Mouse (Mus musculus) G1E (cell line): ENCODE measurements around the gene Thap4. TPM values are rescaled to one million over a fixed set of nuclear protein-coding genes. Genes with fewer than 3 reads are reported as not detected.

Experiments used
- ATAC-seq: 2 replicates; pipeline ENCODE4 v1.8.0; 2016; ENCODE audit warnings: mild to moderate bottlenecking; ENCODE audit not compliant: insufficient number of reproducible peaks, poor library complexity, low FRiP score, severe bottlenecking; ENCODE audit errors: extremely low read depth
- DNase-seq: peaks from one replicate; pipeline ENCODE4 v3.0.0; 2012; ENCODE audit warnings: low spot score
- H3K27me3 ChIP-seq: 2 replicates; pipeline ENCODE4 v1.6.1; 2012; ENCODE audit warnings: mild to moderate bottlenecking, low read length, inconsistent platforms; ENCODE audit not compliant: insufficient read depth
- H3K36me3 ChIP-seq: replicated peaks from 2 replicates; pipeline ENCODE3; 2012; ENCODE audit warnings: mild to moderate bottlenecking, inconsistent platforms
- H3K4me1 ChIP-seq: 2 replicates; pipeline ENCODE4 v1.6.1; 2012; ENCODE audit warnings: low read depth, low read length, inconsistent platforms, mixed read lengths; ENCODE audit not compliant: insufficient read depth
- H3K4me3 ChIP-seq: 2 replicates; pipeline ENCODE4 v1.5.1; 2012; ENCODE audit warnings: low read depth, mild to moderate bottlenecking, inconsistent platforms, low read length, moderate library complexity, mixed read lengths
- H3K9me3 ChIP-seq: replicated peaks from 2 replicates; pipeline ENCODE4 v1.6.1; 2012; ENCODE audit warnings: inconsistent platforms
- CTCF ChIP-seq: IDR thresholded peaks from 2 replicates; pipeline ENCODE4 v1.5.1; 2012; ENCODE audit warnings: low read depth, low read length, inconsistent platforms, mixed read lengths
- GATA1 ChIP-seq: IDR thresholded peaks from 2 replicates; pipeline ENCODE4 v1.6.1; 2012; ENCODE audit warnings: borderline replicate concordance, low read length, inconsistent platforms, mixed read lengths
- GATA2 ChIP-seq: IDR thresholded peaks from 2 replicates; pipeline ENCODE4 v1.6.1; 2012; ENCODE audit warnings: low read depth, low read length, inconsistent platforms, borderline replicate concordance
- POLR2AphosphoS5 ChIP-seq: IDR thresholded peaks from 2 replicates; pipeline ENCODE4 v1.6.1; 2012; ENCODE audit warnings: low read depth, low read length, inconsistent platforms; ENCODE audit not compliant: insufficient replicate concordance
- TAL1 ChIP-seq: conservative IDR thresholded peaks from 2 replicates; pipeline ENCODE4 v1.6.1; 2012; ENCODE audit warnings: low read depth, low read length, inconsistent platforms, mixed read lengths
- polyA plus RNA-seq: library from polyadenylated mRNA; stranded (reverse); fragments of >175 nt; gene quantifications from 2 replicates; pipeline ENCODE4 v1.2.3, GENCODE M21; 2012
- total RNA-seq, 2 experiments: library from RNA; stranded (forward) in 1 of 2; stranded (reverse) in 1 of 2; fragments of 200-1000 nt in 1 of 2; fragments of >200 nt in 1 of 2; fragmentation: Nextera tagmentation in 1 of 2; gene quantifications; 2 replicates each; pipeline ENCODE4 v1.2.3; 2014 to 2017

The Thap4 gene
- total and polyA plus RNA-seq, 3 experiments: 27.9 to 71.1 (median 39.4) TPM

- H3K4me1 ChIP-seq: peaks cover 66% of the 10 kb centered on the region
- ATAC-seq: no peak
Observed at GRCm38 (mm10) chr1:93795886-93796285, 41.2 kb upstream of the Thap4 start.

GRCm38 (mm10) chr1:93794526-93794925 lies 39.9 kb upstream of the Thap4 start:
- Histone ChIP-seq H3K9me3 (no peaks in the 10 kb centered on the region), H3K36me3 (peaks cover 98% of the 10 kb centered on the region), H3K4me3 (no peak overlapping the region), H3K4me1 (peaks cover 59% of the 10 kb centered on the region), H3K27me3 (no peaks in the 10 kb centered on the region)
- DNase-seq (no peak), ATAC-seq (no peak)
- TF ChIP-seq POLR2AphosphoS5: no peak
- TF ChIP-seq TAL1: no peak
- no peak for TF ChIP-seq CTCF

More at GRCm38 (mm10) chr1:93795886-93796285, 41.2 kb upstream of the Thap4 start:
- TF ChIP-seq CTCF: no peak
- no peak for TF ChIP-seq TAL1
- no peak for TF ChIP-seq POLR2AphosphoS5
- no peak for TF ChIP-seq GATA2
- no peak for TF ChIP-seq GATA1
- Histone ChIP-seq H3K36me3 (peaks cover 94% of the 10 kb centered on the region), H3K9me3 (no peaks in the 10 kb centered on the region), H3K27me3 (no peaks in the 10 kb centered on the region), H3K4me3 (no peak overlapping the region)
- no peak for DNase-seq

GRCm38 (mm10) chr1:93786912-93787311 lies 32.2 kb upstream of the Thap4 start:
- DNase-seq (no peak), ATAC-seq (no peak)
- no peak overlapping the region for H3K4me3 ChIP-seq
- peaks cover 90% of the 10 kb centered on the region for H3K36me3 ChIP-seq
- no peaks in the 10 kb centered on the region for H3K9me3 ChIP-seq
- H3K27me3 ChIP-seq: no peaks in the 10 kb centered on the region
- TF ChIP-seq GATA1 (no peak), TAL1 (no peak), POLR2AphosphoS5 (no peak), CTCF (no peak), GATA2 (no peak)
- H3K4me1 ChIP-seq: peaks cover 23% of the 10 kb centered on the region

- no peaks in the 10 kb centered on the region for H3K27me3 ChIP-seq
- H3K9me3 ChIP-seq: no peaks in the 10 kb centered on the region
- ATAC-seq (no peak), DNase-seq (no peak)
- no peak for TF ChIP-seq TAL1
- no peak for TF ChIP-seq GATA1
- no peak for TF ChIP-seq CTCF
- no peak for TF ChIP-seq GATA2
- no peak for TF ChIP-seq POLR2AphosphoS5
- H3K4me1 ChIP-seq: no peaks in the 10 kb centered on the region
- peaks cover 93% of the 10 kb centered on the region for H3K36me3 ChIP-seq
- no peak overlapping the region for H3K4me3 ChIP-seq
Observed at GRCm38 (mm10) chr1:93776686-93777085, 22.0 kb upstream of the Thap4 start.

- no peak overlapping the region for H3K4me3 ChIP-seq
- H3K9me3 ChIP-seq: peaks cover 3% of the 10 kb centered on the region; the same call in 1 of the 2 replicates
- peaks cover 6% of the 10 kb centered on the region for H3K4me1 ChIP-seq
- ATAC-seq: no peak
- peaks cover 90% of the 10 kb centered on the region for H3K36me3 ChIP-seq
- H3K27me3 ChIP-seq: no peaks in the 10 kb centered on the region
- TF ChIP-seq POLR2AphosphoS5 (no peak), TAL1 (no peak), GATA1 (no peak), GATA2 (no peak), CTCF (no peak)
- DNase-seq: no peak
Observed at GRCm38 (mm10) chr1:93769901-93770300, 15.2 kb upstream of the Thap4 start.

- H3K4me1 ChIP-seq: peaks cover 25% of the 10 kb centered on the region
- ATAC-seq (no peak), DNase-seq (no peak)
- no peak overlapping the region for H3K4me3 ChIP-seq
- no peaks in the 10 kb centered on the region for H3K27me3 ChIP-seq
- H3K36me3 ChIP-seq: peaks cover 83% of the 10 kb centered on the region
- no peak for TF ChIP-seq CTCF
- no peak for TF ChIP-seq POLR2AphosphoS5
- TF ChIP-seq GATA1: no peak
- TF ChIP-seq GATA2: no peak
- no peak for TF ChIP-seq TAL1
- peaks cover 3% of the 10 kb centered on the region; the same call in 1 of the 2 replicates for H3K9me3 ChIP-seq
Observed at GRCm38 (mm10) chr1:93767600-93767999, 12.9 kb upstream of the Thap4 start.
